Mouse (Mus musculus): Measurements from ENCODE around the gene Hsf2bp. TPM values are rescaled to one million over a fixed set of nuclear protein-coding genes. Genes with fewer than 3 reads are reported as not detected.

The Hsf2bp gene
- 0.07 and 0.23 TPM in 2 replicates for polyA plus RNA-seq (2012; rRNA removed)
- polyA plus RNA-seq (2014; fragmentation: Nextera tagmentation; extraction: Ambion mirVana) = 0.10 and 0.28 TPM in 2 replicates

DNA sequence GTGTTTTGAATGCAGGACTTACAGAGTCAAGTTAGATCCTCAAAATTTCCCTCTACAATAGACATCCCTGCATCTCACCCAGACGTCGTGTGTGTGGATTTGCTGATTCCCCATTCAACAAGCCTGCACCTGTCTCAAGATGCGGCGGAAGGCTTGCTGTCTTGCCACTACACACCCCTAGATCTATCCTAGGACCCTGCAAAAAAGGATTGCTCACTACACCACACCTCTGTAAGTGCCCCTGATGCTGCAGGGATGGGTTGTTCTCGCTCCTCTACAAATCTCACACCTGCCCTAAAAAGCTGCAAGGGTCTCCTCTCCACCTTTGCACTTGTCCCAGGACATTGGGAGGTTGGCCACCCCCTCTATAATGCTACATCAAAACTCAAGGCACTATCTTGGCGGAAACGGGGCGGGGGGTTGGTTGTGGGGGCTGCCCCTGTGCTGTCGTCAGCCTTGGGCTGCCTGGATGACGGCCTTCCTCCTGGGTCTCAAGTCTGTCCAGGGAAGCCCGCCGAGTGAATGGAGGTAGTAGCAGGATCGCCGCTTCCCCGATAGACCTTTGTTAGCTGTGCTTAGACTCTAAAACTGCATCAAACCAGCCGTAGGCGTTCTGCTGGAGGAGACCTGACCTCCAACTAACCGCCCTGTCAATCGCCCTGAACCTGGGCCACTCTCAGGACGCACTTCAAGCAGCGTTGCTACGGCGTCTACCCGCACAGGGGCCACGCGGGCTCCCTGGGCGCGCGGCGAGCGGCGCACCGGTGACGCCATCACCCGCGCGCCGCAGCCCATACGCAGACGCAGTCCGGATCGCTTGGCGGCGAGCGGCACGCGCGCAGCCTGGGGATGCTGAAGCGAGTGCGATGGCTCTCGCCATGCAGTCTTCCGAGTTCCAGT is at the start of gene Hsf2bp, which contains the start of gene Rrp1b:
Hsf2bp (minus strand) TSS at position 741 of the 900 bp plus-strand sequence.
Rrp1b (plus strand) TSS at position 492 of the 900 bp plus-strand sequence.
- DNase-seq (ENCODE audit: low read depth in 3 of 3, low spot score in 3 of 3) (peak; percentile 50 to 55 (median 51)), ATAC-seq (ENCODE audit: insufficient read depth) (peak; percentile 88)
- no peaks in the 10 kb centered on the region for H3K27me3 ChIP-seq (ENCODE audit: control insufficient read depth, insufficient read depth, low read length)
- no peak within 1 kb of the TSS for H3K27ac ChIP-seq
- peak within 1 kb of the TSS; percentile 83 for H3K4me2 ChIP-seq (ENCODE audit: low read depth)
- peaks cover 7 to 15% of the 10 kb centered on the region in 2 experiments; a peak in 3 of 4 replicates for H3K4me1 ChIP-seq (replicated peaks; ENCODE audit: control insufficient read depth in 2 of 2, insufficient read depth in 2 of 2, low read length in 1 of 2)
- H3K9me3 ChIP-seq (ENCODE audit: control insufficient read depth, low read length) = no peaks in the 10 kb centered on the region
- H3K9ac ChIP-seq (replicated peaks) = peak within 1 kb of the TSS; percentile 57
- peak within 1 kb of the TSS; percentile 90 to 95 for H3K4me3 ChIP-seq (ENCODE audit: insufficient read depth in 1 of 2, low read depth in 2 of 2, low read length in 2 of 2)
- WGBS (ENCODE audit: insufficient replicate concordance) = 6% methylated on average over 52 of the region's 52 CpGs
- TF ChIP-seq CTCF (IDR thresholded peaks at IDR 0.05; ENCODE audit: low read depth) = no peak
- TF ChIP-seq EP300 (IDR thresholded peaks at IDR 0.05; ENCODE audit: low read depth) = no peak
- H3K36me3 ChIP-seq (replicated peaks; ENCODE audit: control insufficient read depth, insufficient read depth, low read depth) = no peaks in the 10 kb centered on the region; the same call in 1 of the 2 replicates

DNA sequence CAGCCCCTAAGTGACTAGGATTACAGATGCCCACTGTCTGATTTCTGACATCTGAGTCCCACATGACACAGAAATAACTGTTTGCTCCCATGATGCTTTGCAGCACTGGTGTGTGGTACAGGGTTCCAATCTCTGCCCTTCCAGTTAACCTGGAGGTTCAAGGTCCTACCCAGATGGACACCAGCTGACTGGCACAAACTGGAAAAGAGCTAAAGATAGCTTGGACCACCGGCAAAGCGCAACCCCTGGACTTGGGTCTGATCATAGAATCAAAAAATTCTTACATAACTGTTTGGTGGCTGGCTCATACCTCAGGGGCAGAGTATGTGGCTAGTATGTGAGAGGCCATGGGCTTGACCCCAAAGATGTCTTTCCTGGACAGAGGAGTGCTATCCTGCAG is 47.2 kb upstream of the Hsf2bp start:
- Histone ChIP-seq H3K36me3 (replicated peaks; ENCODE audit: control insufficient read depth, insufficient read depth, low read depth) (no peaks in the 10 kb centered on the region), H3K27me3 (ENCODE audit: control insufficient read depth, insufficient read depth, low read length) (no peaks in the 10 kb centered on the region), H3K27ac (no peak overlapping the region), H3K4me1 (replicated peaks; ENCODE audit: control insufficient read depth in 2 of 2, insufficient read depth in 2 of 2, low read length in 1 of 2) (peaks cover 6 to 10% of the 10 kb centered on the region in 2 experiments; a peak in 3 of 4 replicates), H3K4me3 (ENCODE audit: insufficient read depth in 1 of 2, low read depth in 2 of 2, low read length in 2 of 2) (no peak overlapping the region), H3K9ac (replicated peaks) (no peak overlapping the region), H3K4me2 (ENCODE audit: low read depth) (no peak overlapping the region), H3K9me3 (ENCODE audit: control insufficient read depth, low read length) (no peaks in the 10 kb centered on the region)
- 80% methylated on average over 2 of the region's 2 CpGs for WGBS (ENCODE audit: insufficient replicate concordance)
- no peak for DNase-seq (ENCODE audit: low read depth in 3 of 3, low spot score in 3 of 3)
- TF ChIP-seq EP300 (IDR thresholded peaks at IDR 0.05; ENCODE audit: low read depth) (no peak), CTCF (IDR thresholded peaks at IDR 0.05; ENCODE audit: low read depth) (no peak)
- ATAC-seq (ENCODE audit: insufficient read depth) = no peak

DNA sequence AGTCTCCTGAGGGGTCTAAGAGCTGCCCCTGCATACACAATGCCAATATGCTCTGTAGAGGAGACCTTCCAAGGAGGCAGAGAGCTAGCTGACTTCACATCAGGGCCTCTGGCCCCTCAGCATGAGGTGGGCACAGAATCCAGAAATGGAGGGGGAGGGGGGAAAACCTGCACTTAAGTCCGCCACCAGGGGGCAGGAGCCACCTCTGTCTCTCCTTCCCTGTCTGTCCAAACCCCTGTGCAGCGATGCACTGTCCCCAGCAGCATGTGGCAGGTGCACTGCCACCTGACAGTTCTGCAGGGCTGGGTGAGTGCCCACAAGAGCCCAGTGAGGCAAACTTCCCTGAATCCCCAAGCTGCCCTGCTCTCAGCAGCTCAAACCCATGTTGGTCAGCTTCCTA is 39.0 kb upstream of the Hsf2bp start:
- 4% methylated on average over 2 of the region's 2 CpGs for WGBS (ENCODE audit: insufficient replicate concordance)
- Histone ChIP-seq H3K4me2 (ENCODE audit: low read depth) (no peak overlapping the region), H3K9ac (replicated peaks) (no peak overlapping the region), H3K36me3 (replicated peaks; ENCODE audit: control insufficient read depth, insufficient read depth, low read depth) (no peaks in the 10 kb centered on the region), H3K27me3 (ENCODE audit: control insufficient read depth, insufficient read depth, low read length) (no peaks in the 10 kb centered on the region), H3K4me3 (ENCODE audit: insufficient read depth in 1 of 2, low read depth in 2 of 2, low read length in 2 of 2) (no peak overlapping the region), H3K9me3 (ENCODE audit: control insufficient read depth, low read length) (no peaks in the 10 kb centered on the region), H3K27ac (no peak overlapping the region), H3K4me1 (replicated peaks; ENCODE audit: control insufficient read depth in 2 of 2, insufficient read depth in 2 of 2, low read length in 1 of 2) (peaks cover 0 to 6% of the 10 kb centered on the region in 2 experiments; a peak in 1 of 4 replicates)
- DNase-seq (ENCODE audit: low read depth in 3 of 3, low spot score in 3 of 3) (peak in 1 of 3 experiments; percentile 33), ATAC-seq (ENCODE audit: insufficient read depth) (peak; percentile 51)
- TF ChIP-seq EP300 (IDR thresholded peaks at IDR 0.05; ENCODE audit: low read depth) (no peak), CTCF (IDR thresholded peaks at IDR 0.05; ENCODE audit: low read depth) (peak; percentile 93)

DNA sequence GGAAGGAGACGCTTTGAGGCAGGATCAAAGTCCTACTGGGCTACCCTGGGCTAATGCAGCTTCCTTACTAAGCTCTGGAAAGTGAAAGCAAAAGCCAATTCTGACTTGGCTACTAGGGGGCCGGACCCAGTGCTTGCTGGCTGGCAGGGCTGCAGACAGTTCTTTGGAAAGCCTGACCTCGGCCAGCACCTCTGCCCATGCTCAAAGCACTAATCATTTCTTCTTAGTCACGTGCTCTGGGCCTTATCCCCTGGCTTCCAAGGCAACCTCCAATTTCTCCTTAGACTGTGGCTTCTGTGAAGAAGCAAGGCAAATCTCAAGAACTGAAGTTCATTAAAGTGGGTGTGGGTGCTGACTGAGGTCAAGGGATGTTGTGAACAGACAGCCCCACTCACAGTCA is 38.5 kb upstream of the Hsf2bp start:
- no peak overlapping the region for H3K27ac ChIP-seq
- TF ChIP-seq CTCF (IDR thresholded peaks at IDR 0.05; ENCODE audit: low read depth) (no peak), EP300 (IDR thresholded peaks at IDR 0.05; ENCODE audit: low read depth) (no peak)

DNA sequence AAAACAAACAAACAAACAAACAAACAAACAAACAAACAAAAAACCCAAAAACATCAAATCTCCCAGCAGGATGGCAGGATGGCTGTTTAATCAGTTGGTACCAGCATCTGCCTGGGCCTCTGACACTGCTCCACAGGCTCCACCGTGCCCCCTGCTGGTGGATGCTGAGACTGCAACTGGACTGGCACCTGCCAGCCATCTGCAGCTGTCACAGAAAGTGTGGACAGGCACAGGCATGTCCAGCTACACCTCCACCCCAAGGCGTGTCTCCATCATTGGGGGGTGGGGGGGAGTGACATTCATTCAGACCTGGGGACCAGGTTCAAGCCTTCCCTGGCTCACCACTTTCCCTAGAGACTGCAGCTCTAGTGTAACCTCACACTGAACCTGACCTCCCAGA is 37.2 kb upstream of the Hsf2bp start:
- Histone ChIP-seq H3K4me2 (ENCODE audit: low read depth) (no peak overlapping the region), H3K27me3 (ENCODE audit: control insufficient read depth, insufficient read depth, low read length) (no peaks in the 10 kb centered on the region), H3K36me3 (replicated peaks; ENCODE audit: control insufficient read depth, insufficient read depth, low read depth) (no peaks in the 10 kb centered on the region), H3K9me3 (ENCODE audit: control insufficient read depth, low read length) (no peaks in the 10 kb centered on the region), H3K4me1 (replicated peaks; ENCODE audit: control insufficient read depth in 2 of 2, insufficient read depth in 2 of 2, low read length in 1 of 2) (peaks cover 0 to 11% of the 10 kb centered on the region in 2 experiments; a peak in 3 of 4 replicates), H3K27ac (no peak overlapping the region), H3K4me3 (ENCODE audit: insufficient read depth in 1 of 2, low read depth in 2 of 2, low read length in 2 of 2) (no peak overlapping the region), H3K9ac (replicated peaks) (no peak overlapping the region)
- TF ChIP-seq CTCF (IDR thresholded peaks at IDR 0.05; ENCODE audit: low read depth) = peak; percentile 100
- TF ChIP-seq EP300 (IDR thresholded peaks at IDR 0.05; ENCODE audit: low read depth) = no peak
- 0% methylated on average over 2 of the region's 2 CpGs for WGBS (ENCODE audit: insufficient replicate concordance)
- ATAC-seq (ENCODE audit: insufficient read depth) = peak; percentile 42; the same call in 1 of the 2 replicates
- DNase-seq (ENCODE audit: low read depth in 3 of 3, low spot score in 3 of 3) = peak; percentile 52 to 62 (median 53)

More for the DNA sequence above, 38.5 kb upstream of the Hsf2bp start:
- WGBS (ENCODE audit: insufficient replicate concordance) = 48% methylated on average over 4 of the region's 4 CpGs
- DNase-seq (ENCODE audit: low read depth in 3 of 3, low spot score in 3 of 3) = no peak
- H3K4me3 ChIP-seq (ENCODE audit: insufficient read depth in 1 of 2, low read depth in 2 of 2, low read length in 2 of 2) = no peak overlapping the region
- no peak overlapping the region for H3K9ac ChIP-seq (replicated peaks)
- H3K9me3 ChIP-seq (ENCODE audit: control insufficient read depth, low read length) = no peaks in the 10 kb centered on the region
- H3K27me3 ChIP-seq (ENCODE audit: control insufficient read depth, insufficient read depth, low read length) = no peaks in the 10 kb centered on the region
- peaks cover 0 to 6% of the 10 kb centered on the region in 2 experiments; a peak in 1 of 4 replicates for H3K4me1 ChIP-seq (replicated peaks; ENCODE audit: control insufficient read depth in 2 of 2, insufficient read depth in 2 of 2, low read length in 1 of 2)
- no peaks in the 10 kb centered on the region for H3K36me3 ChIP-seq (replicated peaks; ENCODE audit: control insufficient read depth, insufficient read depth, low read depth)
- ATAC-seq (ENCODE audit: insufficient read depth) = no peak
- H3K4me2 ChIP-seq (ENCODE audit: low read depth) = no peak overlapping the region

Data from liver, embryonic 14.5 days (tissue).